Mouse (Mus musculus): ENCODE data around the gene Mindy4. TPM values are rescaled to one million over a fixed set of nuclear protein-coding genes. Genes with fewer than 3 reads are reported as not detected.

Gene Mindy4
- total and polyA plus RNA-seq, 3 experiments = 0.23 to 1.6 TPM; not detected in 1

DNA sequence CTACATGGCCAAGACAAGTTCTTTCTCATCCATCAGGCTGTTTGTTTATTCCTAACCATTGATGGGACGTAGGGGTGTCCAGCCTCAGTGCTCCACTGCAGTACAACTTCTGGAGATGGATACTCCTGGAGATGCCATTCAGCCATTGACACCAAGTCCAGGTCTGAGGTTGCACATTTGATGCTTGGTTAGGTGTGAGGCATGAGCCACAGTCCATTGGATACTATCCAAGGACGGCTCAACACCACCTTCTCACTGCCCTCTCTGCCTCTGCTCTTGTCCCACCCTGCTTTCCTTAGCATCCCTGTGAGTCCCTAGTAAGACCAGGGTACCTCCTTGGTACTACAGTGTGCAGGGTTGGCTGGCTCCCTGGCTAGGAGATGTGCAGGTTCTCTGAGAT is 96.7 kb downstream of the Mindy4 start:
- Histone ChIP-seq H3K27ac (ENCODE audit: control insufficient read depth, low read depth, low read length) (no peak overlapping the region), H3K4me3 (ENCODE audit: control insufficient read depth in 1 of 2, insufficient read depth in 1 of 2, low read depth in 2 of 2, low read length in 2 of 2) (no peak overlapping the region), H3K27me3 (ENCODE audit: control insufficient read depth in 1 of 2, insufficient read depth in 2 of 2, low read length in 2 of 2) (peaks cover 0 to 1% of the 10 kb centered on the region in 2 experiments; a peak in 1 of 4 replicates), H3K36me3 (ENCODE audit: control insufficient read depth in 1 of 2, insufficient read depth in 2 of 2, low read length in 2 of 2) (no peaks in the 10 kb centered on the region), H3K9me3 (replicated peaks; ENCODE audit: insufficient read depth, low read length) (no peaks in the 10 kb centered on the region), H3K4me1 (ENCODE audit: control insufficient read depth in 1 of 2, insufficient read depth in 2 of 2, low read length in 2 of 2) (peaks cover 0 to 4% of the 10 kb centered on the region in 2 experiments; a peak in 1 of 4 replicates), H3K9ac (ENCODE audit: control insufficient read depth, low read depth, low read length, poor library complexity, severe bottlenecking) (no peak overlapping the region), H3K79me2 (ENCODE audit: control insufficient read depth, insufficient read depth, low read length, poor library complexity) (no peaks in the 10 kb centered on the region)
- no peak for DNase-seq (ENCODE audit: low read depth, low spot score)
- TF ChIP-seq POLR2A (IDR thresholded peaks at IDR 0.05; ENCODE audit: control insufficient read depth in 1 of 2, insufficient read depth in 1 of 2, low read depth in 1 of 2, low read length in 2 of 2, poor library complexity in 1 of 2) = no peak
- TF ChIP-seq UBTF (IDR thresholded peaks at IDR 0.05; ENCODE audit: borderline replicate concordance, insufficient read depth, low read depth, low read length) = no peak
- no peak for TF ChIP-seq EP300 (IDR thresholded peaks at IDR 0.05; ENCODE audit: low read depth in 1 of 2, low read length in 2 of 2)
- TF ChIP-seq ZC3H11A (IDR thresholded peaks at IDR 0.05; ENCODE audit: low read depth, low read length) = no peak
- TF ChIP-seq KAT2A (conservative IDR thresholded peaks at IDR 0.05; ENCODE audit: low read depth, low read length) = no peak
- no peak for TF ChIP-seq TAL1 (IDR thresholded peaks at IDR 0.05; ENCODE audit: low read length)

DNA sequence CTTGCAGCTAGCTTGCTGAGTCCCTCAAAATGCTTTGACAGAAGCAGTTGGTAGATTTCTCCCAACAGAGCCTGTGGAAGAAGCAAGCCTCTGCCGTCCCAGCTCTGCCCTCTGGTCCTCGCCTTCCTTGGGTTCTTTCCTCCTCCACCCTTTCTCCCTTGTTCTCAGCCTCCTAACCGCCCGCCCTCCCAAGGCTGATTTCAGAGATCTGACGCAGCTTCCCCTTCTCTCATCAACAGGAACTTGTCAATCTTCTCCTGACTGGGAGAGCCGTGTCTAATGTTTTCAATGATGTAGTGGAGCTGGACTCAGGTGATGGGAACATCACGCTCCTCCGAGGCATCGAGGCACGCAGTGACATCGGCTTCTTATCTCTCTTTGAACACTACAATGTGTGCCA is 97.5 kb downstream of the Mindy4 start:
- Histone ChIP-seq H3K9ac (ENCODE audit: control insufficient read depth, low read depth, low read length, poor library complexity, severe bottlenecking) (no peak overlapping the region), H3K4me3 (ENCODE audit: control insufficient read depth in 1 of 2, insufficient read depth in 1 of 2, low read depth in 2 of 2, low read length in 2 of 2) (no peak overlapping the region), H3K27me3 (ENCODE audit: control insufficient read depth in 1 of 2, insufficient read depth in 2 of 2, low read length in 2 of 2) (no peaks in the 10 kb centered on the region), H3K79me2 (ENCODE audit: control insufficient read depth, insufficient read depth, low read length, poor library complexity) (no peaks in the 10 kb centered on the region), H3K9me3 (replicated peaks; ENCODE audit: insufficient read depth, low read length) (no peaks in the 10 kb centered on the region), H3K27ac (ENCODE audit: control insufficient read depth, low read depth, low read length) (no peak overlapping the region), H3K36me3 (ENCODE audit: control insufficient read depth in 1 of 2, insufficient read depth in 2 of 2, low read length in 2 of 2) (no peaks in the 10 kb centered on the region), H3K4me1 (ENCODE audit: control insufficient read depth in 1 of 2, insufficient read depth in 2 of 2, low read length in 2 of 2) (peaks cover 0 to 4% of the 10 kb centered on the region in 2 experiments; a peak in 1 of 4 replicates)
- DNase-seq (ENCODE audit: low read depth, low spot score) = peak; percentile 14
- no peak for TF ChIP-seq HCFC1 (IDR thresholded peaks at IDR 0.05; ENCODE audit: low read depth, low read length)
- no peak for TF ChIP-seq ZNF384 (IDR thresholded peaks at IDR 0.05; ENCODE audit: low read depth, low read length)
- no peak for TF ChIP-seq USF1 (IDR thresholded peaks at IDR 0.05; ENCODE audit: low read depth, low read length)
- TF ChIP-seq CHD1 (IDR thresholded peaks at IDR 0.05; ENCODE audit: low read depth, low read length) = no peak
- no peak for TF ChIP-seq TCF12 (IDR thresholded peaks at IDR 0.05; ENCODE audit: low read depth, low read length)
- TF ChIP-seq MXI1 (IDR thresholded peaks at IDR 0.05; ENCODE audit: low read depth, low read length) = no peak
- TF ChIP-seq ZKSCAN1 (IDR thresholded peaks at IDR 0.05; ENCODE audit: low read depth, low read length) = no peak
- no peak for TF ChIP-seq ETS1 (IDR thresholded peaks at IDR 0.05; ENCODE audit: low read depth, low read length)
- TF ChIP-seq ZC3H11A (IDR thresholded peaks at IDR 0.05; ENCODE audit: low read depth, low read length) = no peak
- no peak for TF ChIP-seq CHD2 (IDR thresholded peaks at IDR 0.05; ENCODE audit: low read length)
- no peak for TF ChIP-seq MAZ (IDR thresholded peaks at IDR 0.05; ENCODE audit: low read depth, low read length)
- no peak for TF ChIP-seq TAL1 (IDR thresholded peaks at IDR 0.05; ENCODE audit: low read length)
- TF ChIP-seq SIN3A (IDR thresholded peaks at IDR 0.05; ENCODE audit: low read length) = no peak
- no peak for TF ChIP-seq GATA1 (IDR thresholded peaks at IDR 0.05; ENCODE audit: low read depth, low read length)
- TF ChIP-seq SMC3 (IDR thresholded peaks at IDR 0.05; ENCODE audit: low read depth, low read length) = no peak
- TF ChIP-seq GABPA (IDR thresholded peaks at IDR 0.05; ENCODE audit: low read depth, low read length) = no peak

Measured in MEL (cell line).